Mouse (Mus musculus) urinary bladder, postnatal 14 days (tissue): ENCODE measurements around the gene 1700012B07Rik.

Source experiments
- DNase-seq: peaks from one replicate; pipeline ENCODE4 v3.0.0; 2021; ENCODE audit warnings: low spot score

1700012B07Rik gene

GRCm38 (mm10) chr11:109751636-109752603, 75.9 kb downstream of the 1700012B07Rik start:
- no peak for DNase-seq

GRCm38 (mm10) chr11:109745210-109745609, 82.6 kb downstream of the 1700012B07Rik start:
- DNase-seq: no peak

- no peak for DNase-seq
Measured at GRCm38 (mm10) chr11:109737967-109738366, 89.9 kb downstream of the 1700012B07Rik start.
